Mouse (Mus musculus) lung, adult 2 months (tissue): ENCODE data around the gene Plekhm2.

Experiments used
- CTCF ChIP-seq: fragments of 200-500 bp; IDR thresholded peaks from 2 replicates; pipeline ENCODE4 v1.5.1; 2011; ENCODE audit warnings: mild to moderate bottlenecking, low read length, control low read depth; ENCODE audit not compliant: insufficient read depth
- POLR2A ChIP-seq: fragments of 200-500 bp; IDR thresholded peaks from 2 replicates; pipeline ENCODE4 v1.6.1; 2011; ENCODE audit warnings: low read depth, mild to moderate bottlenecking, control low read depth, low read length, borderline replicate concordance; ENCODE audit errors: extremely low read depth

DNA sequence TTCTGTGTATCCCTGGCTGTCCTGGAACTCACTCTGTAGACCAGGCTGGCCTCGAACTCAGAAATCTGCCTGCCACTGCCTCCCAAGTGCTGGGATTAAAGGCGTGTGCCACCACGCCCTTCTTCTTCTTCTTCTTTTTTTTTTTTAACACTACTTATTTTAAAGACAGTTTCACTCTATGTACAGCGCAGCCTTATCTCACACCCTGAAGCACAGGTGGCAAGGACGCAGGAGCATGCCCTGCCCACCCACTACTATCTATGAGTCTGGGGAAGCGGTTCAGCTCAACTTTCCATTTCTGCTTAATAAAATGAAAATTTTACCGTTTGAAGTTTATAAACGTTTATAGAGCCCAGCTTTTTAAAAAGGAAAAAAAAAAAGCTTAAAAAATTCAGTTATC, 23.8 kb upstream of the Plekhm2 start:
- TF ChIP-seq POLR2A, result no peak
- TF ChIP-seq CTCF, result no peak
